Mouse (Mus musculus): Measurements from ENCODE around the gene Krt42. TPM values are rescaled to one million over a fixed set of nuclear protein-coding genes. Genes with fewer than 3 reads are reported as not detected.
"Not testable (repeated sequence)": the region's sequence is repeated elsewhere in the genome, so short reads cannot be mapped to it uniquely, and the experiment has no call there.

Gene Krt42
- polyA plus RNA-seq, 1 experiment = 0.08 TPM

- no peak for TF ChIP-seq CTCF (IDR thresholded peaks at IDR 0.05; ENCODE audit: borderline replicate concordance, extremely low read depth, insufficient read depth, insufficient read length)
- no peak for TF ChIP-seq POLR2A (IDR thresholded peaks at IDR 0.05; ENCODE audit: borderline replicate concordance, extremely low read depth, insufficient read depth, insufficient read length, poor library complexity, severe bottlenecking)
These were observed 15.1 kb downstream of the Krt42 start for GRCm38 (mm10) chr11:100254360-100255090.

GRCm38 (mm10) chr11:100248852-100249465 is 20.7 kb downstream of the Krt42 start, which contains the start of gene Krt16:
Krt16 (minus strand) TSS chr11:100248902.
- TF ChIP-seq POLR2A (IDR thresholded peaks at IDR 0.05; ENCODE audit: borderline replicate concordance, extremely low read depth, insufficient read depth, insufficient read length, poor library complexity, severe bottlenecking) (no peak), CTCF (IDR thresholded peaks at IDR 0.05; ENCODE audit: borderline replicate concordance, extremely low read depth, insufficient read depth, insufficient read length) (no peak)
- no peak for DNase-seq (ENCODE audit: low read depth)

More at GRCm38 (mm10) chr11:100254360-100255090, 15.1 kb downstream of the Krt42 start:
- no peak for DNase-seq (ENCODE audit: low read depth)

GRCm38 (mm10) chr11:100246471-100246870 is 23.2 kb downstream of the Krt42 start:
- DNase-seq (ENCODE audit: low read depth) = not testable (repeated sequence)

- not testable (repeated sequence) for DNase-seq (ENCODE audit: low read depth)
These were observed 29.4 kb downstream of the Krt42 start for GRCm38 (mm10) chr11:100240272-100240671.

GRCm38 (mm10) chr11:100221741-100222140 is 47.9 kb downstream of the Krt42 start:
- TF ChIP-seq CTCF (IDR thresholded peaks at IDR 0.05; ENCODE audit: borderline replicate concordance, extremely low read depth, insufficient read depth, insufficient read length) = no peak
- no peak for TF ChIP-seq POLR2A (IDR thresholded peaks at IDR 0.05; ENCODE audit: borderline replicate concordance, extremely low read depth, insufficient read depth, insufficient read length, poor library complexity, severe bottlenecking)
- no peak for DNase-seq (ENCODE audit: low read depth)

- TF ChIP-seq CTCF (IDR thresholded peaks at IDR 0.05; ENCODE audit: borderline replicate concordance, extremely low read depth, insufficient read depth, insufficient read length) (no peak), POLR2A (IDR thresholded peaks at IDR 0.05; ENCODE audit: borderline replicate concordance, extremely low read depth, insufficient read depth, insufficient read length, poor library complexity, severe bottlenecking) (no peak)
- DNase-seq (ENCODE audit: low read depth) = no peak
These were observed 50.4 kb downstream of the Krt42 start for GRCm38 (mm10) chr11:100219304-100219703.

Other genes starting within 250 kb of the Krt42 start
- 0.04 TPM in 1 of 2 replicates, not detected in the other for gene Krt33b, start 240.0 kb downstream of the Krt42 start, polyA plus RNA-seq (2012; rRNA removed)
- not detected in 2 replicates for gene Krt34, start 228.3 kb downstream of the Krt42 start, polyA plus RNA-seq (2012; rRNA removed)
- gene Krt31, start 219.3 kb downstream of the Krt42 start, polyA plus RNA-seq (2012; rRNA removed) = not detected in 2 replicates
- not detected in 2 replicates for gene Krt32, start 181.6 kb downstream of the Krt42 start, polyA plus RNA-seq (2012; rRNA removed)
- not detected in 2 replicates for gene Krt35, start 173.6 kb downstream of the Krt42 start, polyA plus RNA-seq (2012; rRNA removed)
- not detected in 2 replicates for gene Krt36, start 164.2 kb downstream of the Krt42 start, polyA plus RNA-seq (2012; rRNA removed)
- gene Krt13, start 148.3 kb downstream of the Krt42 start, polyA plus RNA-seq (2012; rRNA removed) = not detected in 2 replicates
- 12.2 and 14.4 TPM in 2 replicates for gene Krt15, start 133.9 kb downstream of the Krt42 start, polyA plus RNA-seq (2012; rRNA removed)
- 5.4 and 6.3 TPM in 2 replicates for gene Krt19, start 121.2 kb downstream of the Krt42 start, polyA plus RNA-seq (2012; rRNA removed)
- gene Krt9, start 76.6 kb downstream of the Krt42 start, polyA plus RNA-seq (2012; rRNA removed) = 0.05 and 0.10 TPM in 2 replicates
- 22.8 and 36.6 TPM in 2 replicates for gene Krt14, start 62.3 kb downstream of the Krt42 start, polyA plus RNA-seq (2012; rRNA removed)
- gene Krt16, start 21.0 kb downstream of the Krt42 start, polyA plus RNA-seq (2012; rRNA removed) = 0.06 and 0.12 TPM in 2 replicates
- 2.1 and 6.1 TPM in 2 replicates for gene Krt17, start 8.8 kb downstream of the Krt42 start, polyA plus RNA-seq (2012; rRNA removed)
- 291 and 330 TPM in 2 replicates for gene Eif1, start 50.0 kb upstream of the Krt42 start, polyA plus RNA-seq (2012; rRNA removed)
- gene Gast, start 64.5 kb upstream of the Krt42 start, polyA plus RNA-seq (2012; rRNA removed) = 0.60 and 0.66 TPM in 2 replicates
- gene Hap1, start 86.3 kb upstream of the Krt42 start, polyA plus RNA-seq (2012; rRNA removed) = 188 and 226 TPM in 2 replicates
- gene Jup, start 127.9 kb upstream of the Krt42 start, polyA plus RNA-seq (2012; rRNA removed) = 69.6 and 94.2 TPM in 2 replicates
- gene P3h4, start 145.0 kb upstream of the Krt42 start, polyA plus RNA-seq (2012; rRNA removed) = 20.2 and 21.1 TPM in 2 replicates
- gene Fkbp10, start 145.8 kb upstream of the Krt42 start, polyA plus RNA-seq (2012; rRNA removed) = 25.0 and 32.8 TPM in 2 replicates
- gene Nt5c3b, start 171.9 kb upstream of the Krt42 start, polyA plus RNA-seq (2012; rRNA removed) = 99.3 and 111 TPM in 2 replicates
- 0.96 and 1.4 TPM in 2 replicates for gene Klhl10, start 172.0 kb upstream of the Krt42 start, polyA plus RNA-seq (2012; rRNA removed)
- gene Klhl11, start 202.9 kb upstream of the Krt42 start, polyA plus RNA-seq (2012; rRNA removed) = 5.4 and 10.7 TPM in 2 replicates

Measured in brain, embryonic 14.5 days (tissue).